Mouse (Mus musculus): ENCODE measurements around the gene Cbln4. TPM values are rescaled to one million over a fixed set of nuclear protein-coding genes. Genes with fewer than 3 reads are reported as not detected.

The Cbln4 gene
- total and polyA plus RNA-seq, 3 experiments = not detected

- no peak for TF ChIP-seq CHD1 (IDR thresholded peaks at IDR 0.05; ENCODE audit: low read depth, low read length)
- no peak for TF ChIP-seq ZMIZ1 (IDR thresholded peaks at IDR 0.05; ENCODE audit: low read depth, low read length)
- TF ChIP-seq POLR2AphosphoS2 (IDR thresholded peaks at IDR 0.05; ENCODE audit: low read depth, low read length) = no peak
- TF ChIP-seq USF1 (IDR thresholded peaks at IDR 0.05; ENCODE audit: low read depth, low read length) = no peak
- TF ChIP-seq EP300 (IDR thresholded peaks at IDR 0.05; ENCODE audit: low read length) = no peak
- TF ChIP-seq MAFK (IDR thresholded peaks at IDR 0.05; ENCODE audit: insufficient replicate concordance, low read length) = no peak
- TF ChIP-seq ZC3H11A (IDR thresholded peaks at IDR 0.05; ENCODE audit: low read depth, low read length) = no peak
- no peak for TF ChIP-seq MEF2A (IDR thresholded peaks at IDR 0.05; ENCODE audit: borderline replicate concordance, low read depth, low read length)
- TF ChIP-seq HCFC1 (IDR thresholded peaks at IDR 0.05; ENCODE audit: low read depth, low read length) = no peak
- no peak for TF ChIP-seq MAX (IDR thresholded peaks at IDR 0.05; ENCODE audit: low read length)
- no peak for TF ChIP-seq MYC (IDR thresholded peaks at IDR 0.05; ENCODE audit: low read depth, low read length)
- no peak for TF ChIP-seq UBTF (IDR thresholded peaks at IDR 0.05; ENCODE audit: low read depth, low read length)
- TF ChIP-seq MXI1 (IDR thresholded peaks at IDR 0.05; ENCODE audit: low read depth, low read length) = no peak
- TF ChIP-seq JUN (IDR thresholded peaks at IDR 0.05; ENCODE audit: insufficient read depth, low read depth, low read length) = no peak
- TF ChIP-seq ZNF384 (IDR thresholded peaks at IDR 0.05; ENCODE audit: low read depth, low read length) = no peak
- TF ChIP-seq TCF12 (IDR thresholded peaks at IDR 0.05; ENCODE audit: low read depth, low read length) = no peak
- no peak for TF ChIP-seq RCOR1 (conservative IDR thresholded peaks at IDR 0.05; ENCODE audit: low read depth, low read length)
- TF ChIP-seq USF2 (conservative IDR thresholded peaks at IDR 0.05; ENCODE audit: low read depth, low read length) = no peak
- no peak for TF ChIP-seq E2F4 (IDR thresholded peaks at IDR 0.05; ENCODE audit: insufficient replicate concordance, low read depth, low read length)
- no peak for TF ChIP-seq KAT2A (IDR thresholded peaks at IDR 0.05; ENCODE audit: insufficient replicate concordance, low read length)
- H3K36me3 ChIP-seq (replicated peaks in 1 of 2; ENCODE audit: control insufficient read depth in 1 of 2, insufficient read depth in 1 of 2, low read length in 1 of 2) = no peaks in the 10 kb centered on the region
- in situ Hi-C loops (cut with MboI; ENCODE audit: low pct_ligation_motif_present, low pct_unique_long_range_greater_than_20kb, low sequenced_read_pairs) (no loop called here), dilution Hi-C loops (cut with MboI; ENCODE audit: extremely low pct_ligation_motif_present, extremely low pct_unique_long_range_greater_than_20kb, low sequenced_read_pairs) (no loop called here)
- no peak overlapping the region for H3K4me2 ChIP-seq (ENCODE audit: insufficient read depth, low read depth, poor library complexity, severe bottlenecking)
- H3K79me2 ChIP-seq (replicated peaks; ENCODE audit: control insufficient read depth, extremely low read depth, insufficient read depth, poor library complexity, severe bottlenecking) = no peaks in the 10 kb centered on the region
- H3K27me3 ChIP-seq (replicated peaks) = no peaks in the 10 kb centered on the region
- H3K9ac ChIP-seq (ENCODE audit: insufficient read depth, low read depth) = no peak overlapping the region
- no peak overlapping the region for H3K27ac ChIP-seq (ENCODE audit: insufficient read depth, low read depth)
- no peaks in the 10 kb centered on the region for H3K4me1 ChIP-seq (ENCODE audit: control insufficient read depth in 1 of 2, insufficient read depth in 2 of 2)
- peaks cover 63% of the 10 kb centered on the region for H3K9me3 ChIP-seq (replicated peaks; ENCODE audit: low read length)
- H3K4me3 ChIP-seq (replicated peaks in 1 of 3; ENCODE audit: low read depth in 2 of 3, low read length in 2 of 3, poor library complexity in 1 of 3) = no peak overlapping the region
- DNase-seq (ENCODE audit: extremely low read depth) = no peak
Measured at GRCm38 (mm10) chr2:172034281-172034680, 9.0 kb downstream of the Cbln4 start.

GRCm38 (mm10) chr2:172025459-172026130, 17.7 kb downstream of the Cbln4 start:
- Histone ChIP-seq H3K4me3 (replicated peaks in 1 of 3; ENCODE audit: low read depth in 2 of 3, low read length in 2 of 3, poor library complexity in 1 of 3) (no peak overlapping the region), H3K36me3 (replicated peaks in 1 of 2; ENCODE audit: control insufficient read depth in 1 of 2, insufficient read depth in 1 of 2, low read length in 1 of 2) (no peaks in the 10 kb centered on the region), H3K9ac (ENCODE audit: insufficient read depth, low read depth) (no peak overlapping the region), H3K79me2 (replicated peaks; ENCODE audit: control insufficient read depth, extremely low read depth, insufficient read depth, poor library complexity, severe bottlenecking) (no peaks in the 10 kb centered on the region), H3K4me2 (ENCODE audit: insufficient read depth, low read depth, poor library complexity, severe bottlenecking) (no peak overlapping the region), H3K27ac (ENCODE audit: insufficient read depth, low read depth) (no peak overlapping the region), H3K4me1 (ENCODE audit: control insufficient read depth in 1 of 2, insufficient read depth in 2 of 2) (no peaks in the 10 kb centered on the region), H3K9me3 (replicated peaks; ENCODE audit: low read length) (peaks cover 69% of the 10 kb centered on the region), H3K27me3 (replicated peaks) (no peaks in the 10 kb centered on the region)
- dilution Hi-C loops (cut with MboI; ENCODE audit: extremely low pct_ligation_motif_present, extremely low pct_unique_long_range_greater_than_20kb, low sequenced_read_pairs) = no loop called here
- TF ChIP-seq CHD2 (IDR thresholded peaks at IDR 0.05; ENCODE audit: low read length) (no peak), POLR2AphosphoS2 (IDR thresholded peaks at IDR 0.05; ENCODE audit: low read depth, low read length) (no peak), JUN (IDR thresholded peaks at IDR 0.05; ENCODE audit: insufficient read depth, low read depth, low read length) (no peak)
- in situ Hi-C loops (cut with MboI; ENCODE audit: low pct_ligation_motif_present, low pct_unique_long_range_greater_than_20kb, low sequenced_read_pairs) = no loop called here
- DNase-seq (ENCODE audit: extremely low read depth) = no peak
